Mouse (Mus musculus) MEL (cell line): ENCODE data around the gene Slc30a3.

ENCODE experiments used
- EP300 ChIP-seq, 2 experiments: IDR thresholded peaks; 2 replicates each; pipeline ENCODE4 v1.6.1; 2011; ENCODE audit warnings: improper control_type of control experiment in 2 of 2, low read length in 2 of 2, low read depth in 1 of 2, mild to moderate bottlenecking in 1 of 2
- GATA1 ChIP-seq: IDR thresholded peaks from 2 replicates; pipeline ENCODE4 v1.6.1; 2011; ENCODE audit warnings: low read depth, low read length, improper control_type of control experiment
- MAZ ChIP-seq: IDR thresholded peaks from 2 replicates; pipeline ENCODE4 v1.6.1; 2012; ENCODE audit warnings: low read depth, mild to moderate bottlenecking, inconsistent platforms, low read length, improper control_type of control experiment
- POLR2A ChIP-seq, 2 experiments: IDR thresholded peaks; 2 replicates each; pipeline ENCODE4 v1.6.1; 2011 to 2012; ENCODE audit warnings: low read length in 2 of 2, mild to moderate bottlenecking in 2 of 2, control low read depth in 1 of 2, improper control_type of control experiment in 1 of 2, low read depth in 1 of 2, moderate library complexity in 1 of 2; ENCODE audit not compliant: control insufficient read depth in 1 of 2, insufficient read depth in 1 of 2, poor library complexity in 1 of 2
- POLR2AphosphoS2 ChIP-seq: IDR thresholded peaks from 2 replicates; pipeline ENCODE4 v1.6.1; 2011; ENCODE audit warnings: low read length, improper control_type of control experiment

- TF ChIP-seq EP300 (IDR thresholded peaks at IDR 0.05; ENCODE audit: low read depth in 1 of 2, low read length in 2 of 2) (no peak), GATA1 (no peak), POLR2AphosphoS2 (no peak), POLR2A (IDR thresholded peaks at IDR 0.05; ENCODE audit: control insufficient read depth in 1 of 2, insufficient read depth in 1 of 2, low read depth in 1 of 2, low read length in 2 of 2, poor library complexity in 1 of 2) (no peak), MAZ (no peak)
Measured at GRCm38 (mm10) chr5:31076346-31076745, 31.7 kb downstream of the Slc30a3 start.
